Mouse (Mus musculus) lung, adult 2 months (tissue): Measurements from ENCODE around the gene Tmem11.

Experiments used
- CTCF ChIP-seq: fragments of 200-500 bp; IDR thresholded peaks from 2 replicates; pipeline ENCODE4 v1.5.1; 2011; ENCODE audit warnings: mild to moderate bottlenecking, low read length, control low read depth; ENCODE audit not compliant: insufficient read depth
- POLR2A ChIP-seq: fragments of 200-500 bp; IDR thresholded peaks from 2 replicates; pipeline ENCODE4 v1.6.1; 2011; ENCODE audit warnings: low read depth, mild to moderate bottlenecking, control low read depth, low read length, borderline replicate concordance; ENCODE audit errors: extremely low read depth

DNA sequence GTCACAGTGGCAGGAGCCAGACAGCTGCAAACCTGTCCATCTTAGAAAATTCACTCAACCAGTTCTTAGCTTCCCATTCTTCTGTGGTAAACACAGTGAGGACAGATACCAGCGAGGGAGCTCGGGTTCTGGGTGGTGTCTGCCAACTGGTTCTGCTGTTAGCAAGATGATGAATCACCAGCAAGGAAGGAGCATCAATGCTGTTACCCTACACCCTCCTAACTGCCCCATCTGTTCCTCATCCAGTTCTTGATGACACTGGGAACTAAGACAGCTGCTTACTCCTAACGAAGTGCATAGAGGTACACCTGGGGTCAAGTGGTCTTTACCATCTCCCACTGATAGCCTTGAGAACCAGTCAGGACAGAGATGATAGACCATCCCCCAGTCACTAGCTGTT lies 22.5 kb downstream of the Tmem11 start:
- TF ChIP-seq POLR2A (no peak), CTCF (no peak)
